Mouse (Mus musculus) limb, embryonic 10.5 days (tissue): ENCODE results near the gene Nenf. TPM values are rescaled to one million over a fixed set of nuclear protein-coding genes. Genes with fewer than 3 reads are reported as not detected.

Source experiments
- polyA plus RNA-seq: library from polyadenylated mRNA; unstranded; fragments of >200 nt; fragmentation: Nextera tagmentation; extraction: Ambion mirVana; gene quantifications from 2 replicates; pipeline ENCODE4 v1.2.1, GENCODE M21; 2016

Nenf gene
- polyA plus RNA-seq, 1 experiment from 2014 or later, result 50.3 TPM

Other genes starting within 250 kb of the Nenf start
- 8.1 and 11.1 TPM in 2 replicates for gene Batf3, start 220.3 kb downstream of the Nenf start, polyA plus RNA-seq
- not detected in 2 replicates for gene Fam71a, start 153.4 kb downstream of the Nenf start, polyA plus RNA-seq
- gene Atf3, start 100.2 kb downstream of the Nenf start, polyA plus RNA-seq, result 1.8 and 2.8 TPM in 2 replicates
- gene Tmem206, start 7.7 kb upstream of the Nenf start, polyA plus RNA-seq, result 25.6 and 27.0 TPM in 2 replicates
- gene Ppp2r5a, start 85.1 kb upstream of the Nenf start, polyA plus RNA-seq, result 11.3 and 14.4 TPM in 2 replicates